Mouse (Mus musculus): Measurements from ENCODE around the gene Scn1b.

Gene Scn1b

GRCm38 (mm10) chr7:31084140-31084539 lies 42.7 kb downstream of the Scn1b start:
- DNase-seq (ENCODE audit: low spot score): peak; percentile 20

GRCm38 (mm10) chr7:31082831-31083588 lies 43.8 kb downstream of the Scn1b start:
- peak; percentile 67 for DNase-seq (ENCODE audit: low spot score)

GRCm38 (mm10) chr7:31082106-31082505 lies 44.7 kb downstream of the Scn1b start:
- no peak for DNase-seq (ENCODE audit: low spot score)

GRCm38 (mm10) chr7:31081106-31081505 lies 45.7 kb downstream of the Scn1b start:
- no peak for DNase-seq (ENCODE audit: low spot score)

GRCm38 (mm10) chr7:31080611-31081010 lies 46.2 kb downstream of the Scn1b start:
- no peak for DNase-seq (ENCODE audit: low spot score)

DNA sequence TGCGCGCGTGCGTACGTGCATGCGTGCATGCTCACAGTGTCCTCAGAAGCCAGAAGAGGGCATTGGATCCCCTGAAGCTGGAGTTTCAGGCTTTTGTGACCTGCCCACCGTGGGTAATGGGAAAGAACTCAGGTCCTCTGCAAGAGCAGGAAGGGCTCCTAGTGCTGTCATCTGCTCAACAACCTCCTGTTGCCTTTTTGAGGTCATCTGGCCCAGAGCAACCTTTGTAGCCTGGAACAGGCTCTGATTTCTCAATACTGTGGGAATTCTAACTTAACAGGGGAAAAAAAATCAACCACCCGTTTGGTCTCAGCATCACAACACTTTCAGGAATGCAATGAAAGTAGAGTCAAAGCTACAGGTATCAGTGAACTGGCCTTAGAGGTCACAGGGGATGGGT lies 47.1 kb downstream of the Scn1b start:
- DNase-seq (ENCODE audit: low spot score): no peak

DNA sequence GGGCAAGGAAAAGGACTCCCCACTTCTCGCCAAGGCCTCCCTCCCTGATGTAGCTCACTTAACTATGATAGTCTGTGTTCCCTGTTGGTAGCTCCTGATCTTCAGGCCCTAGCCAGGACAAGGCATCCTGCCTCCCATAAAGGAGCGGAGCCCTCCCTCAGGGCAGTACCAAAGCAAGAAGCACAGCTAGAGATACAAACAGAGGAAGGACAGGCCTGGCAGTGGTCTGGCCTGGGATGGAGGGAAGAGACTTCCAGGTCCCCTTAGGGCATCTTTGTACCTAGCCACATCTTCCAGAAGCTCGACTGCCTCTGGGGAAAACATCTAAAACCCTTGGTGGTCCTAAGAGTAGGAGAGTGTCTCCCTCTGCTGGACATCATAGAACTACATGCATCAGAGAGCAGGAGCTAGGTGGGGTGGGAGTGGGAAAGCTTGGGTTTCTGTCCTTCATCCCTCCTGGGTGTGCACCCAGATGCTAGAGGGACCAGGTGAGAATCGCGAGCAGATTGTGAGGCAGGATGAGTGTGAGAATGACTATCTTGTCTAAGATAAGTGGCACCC lies 48.8 kb downstream of the Scn1b start:
- DNase-seq (ENCODE audit: low spot score): peak; percentile 68

DNA sequence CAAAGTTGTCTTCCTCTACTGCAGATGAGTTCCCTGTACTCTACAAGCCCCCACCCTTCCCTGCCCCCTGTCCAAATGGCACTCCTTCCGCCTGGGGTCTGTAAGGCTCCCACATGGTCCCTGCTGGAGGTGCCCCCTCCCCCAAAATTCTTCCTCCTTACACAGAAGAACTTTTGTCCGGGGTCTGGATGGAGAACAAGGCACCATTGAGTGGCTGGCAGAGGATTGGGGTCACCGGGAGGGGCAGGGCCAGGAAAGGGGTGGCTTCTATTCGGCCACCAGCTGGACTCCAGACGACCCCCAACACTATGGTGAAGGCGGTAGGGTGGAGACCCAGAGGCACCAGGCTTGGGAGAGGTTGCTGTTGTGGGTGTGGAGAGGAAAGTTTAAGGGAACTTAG lies 49.3 kb downstream of the Scn1b start:
- no peak for DNase-seq (ENCODE audit: low spot score)

GRCm38 (mm10) chr7:31076492-31076891 lies 50.3 kb downstream of the Scn1b start, which contains the start of gene Fxyd3:
Fxyd3 (minus strand) TSS chr7:31076704.
- DNase-seq (ENCODE audit: low spot score): peak; percentile 86

- no peak for DNase-seq (ENCODE audit: low spot score)
These were observed 52.1 kb downstream of the Scn1b start for GRCm38 (mm10) chr7:31074713-31075069.

DNA sequence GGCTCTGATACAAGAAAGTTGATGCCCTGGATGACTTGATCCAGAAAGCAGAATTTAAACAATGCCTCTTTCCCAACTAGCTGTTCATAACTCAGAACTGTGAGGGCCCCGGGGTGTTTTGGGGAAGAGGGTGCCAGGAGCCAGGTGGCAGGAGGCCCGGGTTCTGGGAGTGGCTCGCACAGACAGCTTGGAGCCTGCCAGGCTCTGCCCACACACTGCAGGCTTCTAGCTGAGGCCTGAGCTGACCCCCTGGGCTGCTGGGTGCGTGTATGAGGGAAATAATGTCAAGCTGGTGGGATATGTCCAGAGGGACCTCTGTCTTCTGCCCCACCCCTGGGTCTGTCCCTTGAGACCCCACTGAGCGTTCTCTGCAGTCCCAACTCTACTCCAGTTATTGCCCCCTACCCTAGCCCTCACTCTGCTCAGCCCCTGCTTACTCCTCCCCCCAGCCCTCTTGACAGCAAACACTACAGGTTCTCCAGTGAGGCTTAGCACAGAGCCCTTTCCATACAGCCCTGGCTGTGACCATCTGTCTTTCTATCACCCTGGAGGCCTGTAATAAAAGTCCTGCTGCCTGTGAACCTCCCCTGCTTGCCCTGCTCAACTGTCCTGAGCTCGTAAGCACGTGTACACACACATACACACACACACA lies 52.6 kb downstream of the Scn1b start:
- DNase-seq (ENCODE audit: low spot score): peak; percentile 54

DNA sequence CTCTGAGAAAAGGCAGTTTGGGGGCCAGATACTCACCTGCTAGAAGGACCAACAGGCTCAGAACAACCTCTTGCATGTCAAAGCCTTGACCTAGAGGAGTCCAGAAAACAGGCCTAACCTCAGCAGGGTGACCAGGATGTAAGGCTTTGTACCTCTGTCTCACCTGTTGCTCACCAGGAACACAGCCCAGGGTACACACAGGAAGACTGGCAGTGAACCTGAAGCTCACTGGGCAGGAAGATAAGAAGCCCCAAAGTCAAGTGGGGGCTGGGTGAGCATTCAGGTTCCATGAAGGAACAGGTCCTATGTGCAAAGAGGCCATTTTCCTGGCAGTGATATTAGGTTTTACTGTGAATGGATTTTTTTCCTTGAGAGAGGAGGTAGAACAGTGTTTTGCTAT lies 53.3 kb downstream of the Scn1b start:
- DNase-seq (ENCODE audit: low spot score): no peak

GRCm38 (mm10) chr7:31072326-31072725 lies 54.5 kb downstream of the Scn1b start:
- DNase-seq (ENCODE audit: low spot score): no peak

GRCm38 (mm10) chr7:31070324-31070723 lies 56.5 kb downstream of the Scn1b start:
- no peak for DNase-seq (ENCODE audit: low spot score)

DNA sequence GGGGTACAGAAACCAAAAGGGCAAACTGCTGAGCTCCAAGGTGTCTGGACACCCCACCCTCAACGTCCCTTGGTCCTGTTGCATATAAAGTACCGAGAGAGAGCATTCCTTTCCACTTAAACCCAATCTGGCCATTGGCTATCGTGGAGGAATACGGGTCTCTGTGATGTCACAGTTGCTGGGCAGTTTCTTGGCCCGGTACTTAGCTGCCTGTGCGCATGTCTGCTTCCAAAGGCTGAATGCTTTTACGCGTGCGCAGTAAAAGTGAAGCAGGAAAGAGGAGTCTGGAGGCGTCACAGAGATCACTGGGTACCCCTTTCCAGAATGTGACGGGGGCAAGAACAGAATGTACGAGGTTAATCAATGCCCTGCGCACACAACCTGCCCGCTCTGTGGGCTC lies 57.3 kb downstream of the Scn1b start:
- DNase-seq (ENCODE audit: low spot score): no peak

- DNase-seq (ENCODE audit: low spot score): peak; percentile 74
These were observed 59.0 kb downstream of the Scn1b start for GRCm38 (mm10) chr7:31067836-31068235.
